Mouse (Mus musculus): ENCODE measurements around the gene Lgals4. TPM values are rescaled to one million over a fixed set of nuclear protein-coding genes. Genes with fewer than 3 reads are reported as not detected.
A peak's percentile ranks its signal among the peaks of the same experiment; 100 is the strongest.

The Lgals4 gene
- polyA plus RNA-seq, 1 experiment from 2014 or later, result 8.7 TPM

- Histone ChIP-seq H3K4me2 (peak overlapping the region; percentile 94), H3K36me3 (peaks cover 26% of the 10 kb centered on the region), H3K27me3 (no peaks in the 10 kb centered on the region), H3K4me1 (peaks cover 36% of the 10 kb centered on the region), H3K9ac (peak overlapping the region; percentile 95), H3K4me3 (peak overlapping the region; percentile 71), H3K27ac (peak overlapping the region; percentile 100), H3K9me3 (no peaks in the 10 kb centered on the region)
- no peak for ATAC-seq (ENCODE audit: insufficient number of reproducible peaks, insufficient read depth, low FRiP score, low TSS enrichment, low read depth)
- WGBS, result 0% methylated on average over 35 of the region's 35 CpGs
Measured at GRCm38 (mm10) chr7:28809401-28810089, 24.1 kb upstream of the Lgals4 start.

GRCm38 (mm10) chr7:28810107-28811066 lies 23.3 kb upstream of the Lgals4 start:
- under 1% methylated on average over 70 of the region's 70 CpGs for WGBS
- no peaks in the 10 kb centered on the region for H3K9me3 ChIP-seq
- peak overlapping the region; percentile 94 for H3K4me2 ChIP-seq
- peaks cover 43% of the 10 kb centered on the region for H3K4me1 ChIP-seq
- H3K27me3 ChIP-seq, result no peaks in the 10 kb centered on the region
- peak overlapping the region; percentile 71 for H3K4me3 ChIP-seq
- H3K9ac ChIP-seq, result peak overlapping the region; percentile 95
- H3K36me3 ChIP-seq, result peaks cover 35% of the 10 kb centered on the region
- peak; percentile 91 for ATAC-seq (ENCODE audit: insufficient number of reproducible peaks, insufficient read depth, low FRiP score, low TSS enrichment, low read depth)
- peak overlapping the region; percentile 100 for H3K27ac ChIP-seq

- peaks cover 52% of the 10 kb centered on the region for H3K4me1 ChIP-seq
- peak overlapping the region; percentile 94 for H3K9ac ChIP-seq
- no peaks in the 10 kb centered on the region for H3K9me3 ChIP-seq
- peak overlapping the region; percentile 100 for H3K27ac ChIP-seq
- WGBS, result 0% methylated on average over 40 of the region's 40 CpGs
- peak overlapping the region; percentile 71 for H3K4me3 ChIP-seq
- H3K4me2 ChIP-seq, result peak overlapping the region; percentile 85
- H3K36me3 ChIP-seq, result peaks cover 43% of the 10 kb centered on the region
- H3K27me3 ChIP-seq, result no peaks in the 10 kb centered on the region
- ATAC-seq (ENCODE audit: insufficient number of reproducible peaks, insufficient read depth, low FRiP score, low TSS enrichment, low read depth), result peak; percentile 44; the same call in 1 of the 2 replicates
Measured at GRCm38 (mm10) chr7:28811228-28811627, 22.4 kb upstream of the Lgals4 start.

GRCm38 (mm10) chr7:28811640-28812275 lies 21.9 kb upstream of the Lgals4 start:
- peak overlapping the region; percentile 71 for H3K4me3 ChIP-seq
- peaks cover 48% of the 10 kb centered on the region for H3K36me3 ChIP-seq
- no peak for ATAC-seq (ENCODE audit: insufficient number of reproducible peaks, insufficient read depth, low FRiP score, low TSS enrichment, low read depth)
- H3K9me3 ChIP-seq, result no peaks in the 10 kb centered on the region
- H3K27ac ChIP-seq, result peak overlapping the region; percentile 100; the same call in 1 of the 2 replicates
- peaks cover 55% of the 10 kb centered on the region for H3K4me1 ChIP-seq
- peak overlapping the region; percentile 94 for H3K9ac ChIP-seq
- H3K4me2 ChIP-seq, result peak overlapping the region; percentile 85
- no peaks in the 10 kb centered on the region for H3K27me3 ChIP-seq
- 7% methylated on average over 7 of the region's 7 CpGs for WGBS

GRCm38 (mm10) chr7:28812436-28812835 lies 21.2 kb upstream of the Lgals4 start:
- H3K4me3 ChIP-seq, result peak overlapping the region; percentile 71
- peaks cover 60% of the 10 kb centered on the region for H3K4me1 ChIP-seq
- no peak for ATAC-seq (ENCODE audit: insufficient number of reproducible peaks, insufficient read depth, low FRiP score, low TSS enrichment, low read depth)
- whole genome bisulfite sequencing, result 63% methylated on average over 4 of the region's 4 CpGs
- peak overlapping the region; percentile 94 for H3K9ac ChIP-seq
- H3K27me3 ChIP-seq, result no peaks in the 10 kb centered on the region
- H3K27ac ChIP-seq, result 0 out of 2 replicates have a peak overlapping the region, but pooled peaks have one; percentile 100
- peak overlapping the region; percentile 85 for H3K4me2 ChIP-seq
- peaks cover 55% of the 10 kb centered on the region for H3K36me3 ChIP-seq
- no peaks in the 10 kb centered on the region for H3K9me3 ChIP-seq

GRCm38 (mm10) chr7:28812949-28813348 lies 20.7 kb upstream of the Lgals4 start:
- Histone ChIP-seq H3K36me3 (peaks cover 60% of the 10 kb centered on the region), H3K27ac (no peak overlapping the region), H3K9ac (peak overlapping the region; percentile 94), H3K4me1 (peaks cover 60% of the 10 kb centered on the region), H3K4me2 (peak overlapping the region; percentile 85), H3K27me3 (no peaks in the 10 kb centered on the region), H3K9me3 (no peaks in the 10 kb centered on the region), H3K4me3 (peak overlapping the region; percentile 71)
- 82% methylated on average over 5 of the region's 5 CpGs for WGBS
- ATAC-seq (ENCODE audit: insufficient number of reproducible peaks, insufficient read depth, low FRiP score, low TSS enrichment, low read depth), result no peak

GRCm38 (mm10) chr7:28814306-28815034 lies 19.2 kb upstream of the Lgals4 start:
- WGBS, result 87% methylated on average over 5 of the region's 5 CpGs
- ATAC-seq (ENCODE audit: insufficient number of reproducible peaks, insufficient read depth, low FRiP score, low TSS enrichment, low read depth), result no peak
- Histone ChIP-seq H3K4me1 (peaks cover 61% of the 10 kb centered on the region), H3K36me3 (peaks cover 74% of the 10 kb centered on the region), H3K9me3 (no peaks in the 10 kb centered on the region), H3K4me3 (no peak overlapping the region), H3K4me2 (no peak overlapping the region), H3K27ac (no peak overlapping the region; the same call in 1 of the 2 replicates), H3K27me3 (no peaks in the 10 kb centered on the region), H3K9ac (peak overlapping the region; percentile 28; the same call in 1 of the 2 replicates)

GRCm38 (mm10) chr7:28815230-28815629 lies 18.4 kb upstream of the Lgals4 start:
- peaks cover 82% of the 10 kb centered on the region for H3K36me3 ChIP-seq
- H3K9me3 ChIP-seq, result no peaks in the 10 kb centered on the region
- H3K4me1 ChIP-seq, result peaks cover 65% of the 10 kb centered on the region
- no peak overlapping the region for H3K4me2 ChIP-seq
- 90% methylated on average over 9 of the region's 9 CpGs for WGBS
- peak overlapping the region; percentile 27; the same call in 1 of the 2 replicates for H3K9ac ChIP-seq
- no peak overlapping the region for H3K27ac ChIP-seq
- no peak overlapping the region for H3K4me3 ChIP-seq
- no peak for ATAC-seq (ENCODE audit: insufficient number of reproducible peaks, insufficient read depth, low FRiP score, low TSS enrichment, low read depth)
- H3K27me3 ChIP-seq, result no peaks in the 10 kb centered on the region

- Histone ChIP-seq H3K4me2 (no peak overlapping the region; the same call in 1 of the 2 replicates), H3K9ac (no peak overlapping the region), H3K36me3 (peaks cover 92% of the 10 kb centered on the region), H3K4me1 (peaks cover 65% of the 10 kb centered on the region), H3K27me3 (no peaks in the 10 kb centered on the region), H3K9me3 (no peaks in the 10 kb centered on the region), H3K4me3 (no peak overlapping the region), H3K27ac (no peak overlapping the region; the same call in 1 of the 2 replicates)
- WGBS, result 87% methylated on average over 9 of the region's 9 CpGs
- ATAC-seq (ENCODE audit: insufficient number of reproducible peaks, insufficient read depth, low FRiP score, low TSS enrichment, low read depth), result no peak
Measured at GRCm38 (mm10) chr7:28816201-28816600, 17.5 kb upstream of the Lgals4 start.

- H3K4me3 ChIP-seq, result 0 out of 2 replicates have a peak overlapping the region, but pooled peaks have one; percentile 0
- 92% methylated on average over 10 of the region's 10 CpGs for WGBS
- H3K4me2 ChIP-seq, result no peak overlapping the region
- no peaks in the 10 kb centered on the region for H3K27me3 ChIP-seq
- no peak overlapping the region for H3K27ac ChIP-seq
- ATAC-seq (ENCODE audit: insufficient number of reproducible peaks, insufficient read depth, low FRiP score, low TSS enrichment, low read depth), result no peak
- H3K36me3 ChIP-seq, result peaks cover 99% of the 10 kb centered on the region
- peaks cover 64% of the 10 kb centered on the region for H3K4me1 ChIP-seq
- H3K9me3 ChIP-seq, result no peaks in the 10 kb centered on the region
- no peak overlapping the region for H3K9ac ChIP-seq
Measured at GRCm38 (mm10) chr7:28816920-28817319, 16.7 kb upstream of the Lgals4 start.
